Mouse (Mus musculus) C2C12 (cell line): ENCODE measurements at regions not wholly inside any gene's neighbourhood (a gene's known extent, or its start where the extent isn't known, plus 50 kb on each side); places are given as distances from the start of the nearest gene placed in this dataset.

Experiments
- CTCF ChIP-seq: IDR thresholded peaks from one replicate; pipeline ENCODE4 v1.5.1; 2011; ENCODE audit not compliant: control insufficient read depth, insufficient read depth, insufficient read length
- MYOG ChIP-seq: IDR thresholded peaks from one replicate; pipeline ENCODE4 v1.6.1; 2011; ENCODE audit not compliant: control insufficient read depth, insufficient read length; ENCODE audit errors: extremely low read depth
- USF1 ChIP-seq: IDR thresholded peaks from one replicate; pipeline ENCODE4 v1.6.1; 2011; ENCODE audit warnings: low read depth, mild to moderate bottlenecking, control low read depth, moderate library complexity

- TF ChIP-seq CTCF = no peak
- no peak for TF ChIP-seq USF1
- no peak for TF ChIP-seq MYOG
Measured at GRCm38 (mm10) chr5:133660351-133660750, 439.2 kb upstream of the Castor2 start.
